Mouse (Mus musculus) ES-E14 (cell line): ENCODE measurements around the gene Pcx.

ENCODE experiments used
- MAFK ChIP-seq: IDR thresholded peaks from 2 replicates; pipeline ENCODE4 v1.6.1; 2014; ENCODE audit warnings: mild to moderate bottlenecking, low read depth, low read length, inconsistent platforms; ENCODE audit not compliant: insufficient read depth
- ZC3H11A ChIP-seq: IDR thresholded peaks from 2 replicates; pipeline ENCODE4 v1.6.1; 2012; ENCODE audit warnings: low read depth, mild to moderate bottlenecking, inconsistent platforms, low read length, borderline replicate concordance

DNA sequence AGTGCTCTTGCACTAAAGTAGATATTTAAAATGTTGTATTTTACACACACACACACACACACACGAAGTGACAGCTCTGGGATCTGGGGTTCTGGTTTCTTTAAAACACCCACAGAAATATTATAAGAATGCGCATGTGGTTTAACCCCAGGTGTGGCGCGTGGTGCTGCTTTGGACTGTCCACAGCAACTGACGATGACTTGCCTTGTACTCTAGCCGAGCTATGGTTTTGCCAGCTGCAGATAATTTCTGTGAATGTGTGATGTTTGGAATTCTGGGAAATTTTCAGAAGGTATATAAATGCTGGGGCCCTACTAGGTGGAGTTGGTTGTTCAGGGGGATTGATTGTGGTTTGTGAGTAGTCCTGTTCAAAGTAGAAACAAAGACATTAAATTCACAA lies 37.5 kb downstream of the Pcx start:
- TF ChIP-seq ZC3H11A (no peak), MAFK (no peak)
